Mouse (Mus musculus) common myeloid progenitor, adult 5-6 weeks (primary cell): Measurements from ENCODE around the gene Rrp36. TPM values are rescaled to one million over a fixed set of nuclear protein-coding genes. Genes with fewer than 3 reads are reported as not detected.

Source experiments
- ATAC-seq: replicated peaks from 2 replicates; pipeline ENCODE4 v1.8.0; 2016; ENCODE audit warnings: low read depth, mild to moderate bottlenecking, moderate TSS enrichment, inconsistent platforms; ENCODE audit not compliant: poor library complexity, severe bottlenecking
- total RNA-seq: library from RNA; stranded (forward); fragments of 200-1000, 187-1606 nt; gene quantifications from 2 replicates; pipeline ENCODE4 v1.2.3, GENCODE M21; 2017

The Rrp36 gene
- total RNA-seq, 1 experiment from 2014 or later, result 46.2 TPM

DNA sequence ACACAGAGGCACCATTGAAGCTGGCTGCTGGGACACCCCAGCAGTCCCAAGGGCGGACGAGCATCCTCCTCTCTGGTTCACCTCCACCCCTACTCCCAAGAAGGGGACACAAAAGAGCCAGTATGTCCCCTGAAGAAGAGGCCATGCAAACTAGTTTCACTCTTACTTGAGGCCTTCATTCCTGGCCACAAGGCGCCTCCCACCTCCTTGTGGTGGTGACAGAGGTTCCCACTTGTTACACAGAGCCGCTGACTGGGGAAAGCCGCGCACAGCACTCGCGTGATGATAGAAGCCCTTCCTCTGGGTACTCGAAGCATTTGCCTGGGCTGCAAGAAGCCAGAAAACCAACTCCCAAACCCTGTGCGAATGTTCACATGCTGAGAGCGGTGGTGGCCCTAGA, 51.9 kb downstream of the Rrp36 start:
- ATAC-seq, result peak; percentile 77

DNA sequence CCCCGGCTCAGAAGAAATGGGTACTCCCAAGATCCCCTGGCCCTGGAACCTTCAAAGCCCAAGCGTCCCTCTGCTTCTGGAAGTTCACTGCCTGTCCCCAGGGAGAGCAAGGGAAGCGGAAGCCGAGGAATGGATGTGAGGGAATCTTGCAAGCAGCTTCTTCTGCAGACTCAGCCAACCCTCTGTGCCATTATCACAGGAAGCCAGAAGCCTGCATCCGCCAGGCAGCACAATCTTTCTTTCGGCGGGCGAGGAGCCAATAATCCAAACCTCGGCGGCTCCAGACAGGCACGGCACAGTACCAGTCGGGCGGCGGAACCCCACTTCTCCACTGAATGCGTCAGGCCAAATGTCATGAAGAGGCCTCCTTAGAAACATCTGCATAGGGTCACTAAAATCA, 52.8 kb downstream of the Rrp36 start:
- ATAC-seq, result peak; percentile 59

- no peak for ATAC-seq
Observed at GRCm38 (mm10) chr17:46619683-46620357, 54.3 kb downstream of the Rrp36 start.

DNA sequence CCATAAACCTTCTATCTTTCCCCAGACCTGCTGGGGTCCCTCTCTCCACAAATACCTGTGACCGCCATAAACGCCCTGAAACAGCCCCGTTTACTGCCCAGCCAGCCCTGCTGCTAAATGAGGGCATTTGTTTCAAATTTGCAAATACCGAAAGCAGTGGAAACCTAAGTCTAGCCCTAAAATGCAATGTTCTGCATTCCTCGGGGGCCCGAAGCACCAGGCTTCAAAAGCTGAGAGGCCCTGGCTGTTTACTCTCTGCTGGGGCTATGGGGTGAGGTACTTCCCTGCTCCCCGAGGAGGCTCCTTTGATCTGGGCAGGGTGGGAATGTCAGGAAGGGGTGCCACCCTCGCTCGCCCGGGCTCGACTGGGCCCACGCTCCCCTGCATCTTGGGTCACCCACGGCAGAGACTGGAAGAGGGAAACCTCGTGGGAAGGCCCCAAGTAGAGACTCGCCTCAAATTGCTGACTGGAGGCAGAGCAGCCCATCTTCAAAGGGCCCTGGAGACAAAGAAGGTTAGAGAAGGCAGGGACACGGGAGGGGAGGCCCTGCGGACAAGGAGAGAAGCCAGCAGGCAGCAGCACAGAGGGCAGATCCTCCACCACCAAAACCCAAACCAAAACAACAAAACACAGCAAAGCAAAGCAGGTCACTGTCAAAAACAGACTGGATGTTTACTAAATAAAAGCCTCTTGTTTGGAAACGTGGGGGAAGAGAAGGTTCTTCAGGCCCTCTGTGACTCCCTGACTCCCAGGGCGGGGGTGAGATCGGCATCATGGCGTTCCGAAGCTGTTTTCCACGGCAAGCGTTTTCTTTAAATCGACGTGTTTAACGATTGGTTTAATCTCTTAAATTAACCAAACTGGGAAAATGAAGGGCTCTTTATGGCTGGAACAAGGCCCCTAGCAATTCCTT, 55.1 kb downstream of the Rrp36 start:
- no peak for ATAC-seq

GRCm38 (mm10) chr17:46618394-46618768, 55.8 kb downstream of the Rrp36 start:
- no peak for ATAC-seq

DNA sequence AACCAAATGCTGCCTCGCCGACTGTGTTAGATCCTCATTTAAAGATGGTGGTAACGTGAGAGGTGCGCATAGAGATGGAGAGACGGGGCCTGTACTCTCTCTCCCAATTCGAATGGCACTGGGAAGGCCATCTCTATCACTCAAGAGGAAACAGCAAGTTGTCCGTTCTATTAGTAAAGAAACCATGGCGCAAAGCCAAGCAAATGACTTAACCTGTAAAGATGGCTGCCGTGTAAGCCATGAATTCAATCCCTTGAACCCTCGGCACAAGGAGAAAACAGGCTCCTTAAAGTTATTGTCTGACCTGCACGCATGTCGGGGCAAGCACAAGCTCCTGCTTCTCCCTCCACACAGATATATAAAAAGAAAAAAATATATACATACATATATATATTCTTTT, 56.4 kb downstream of the Rrp36 start:
- no peak for ATAC-seq

Other genes with a start within 250 kb of the Rrp36 start
- gene Crip3, start 245.4 kb downstream of the Rrp36 start, total RNA-seq, result not detected in 2 replicates
- not detected in 2 replicates for gene Slc22a7, start 235.9 kb downstream of the Rrp36 start, total RNA-seq
- gene Ttbk1, start 186.7 kb downstream of the Rrp36 start, total RNA-seq, result not detected in 2 replicates
- gene Dnph1, start 177.6 kb downstream of the Rrp36 start, total RNA-seq, result 13.3 and 14.5 TPM in 2 replicates
- 17.3 and 21.2 TPM in 2 replicates for gene Cul9, start 128.0 kb downstream of the Rrp36 start, total RNA-seq
- gene Srf, start 118.2 kb downstream of the Rrp36 start, total RNA-seq, result 32.5 and 35.4 TPM in 2 replicates
- 5.7 and 6.7 TPM in 2 replicates for gene Ptk7, start 44.8 kb downstream of the Rrp36 start, total RNA-seq
- gene Klc4, start 28.3 kb downstream of the Rrp36 start, total RNA-seq, result 6.1 and 6.9 TPM in 2 replicates
- gene Mrpl2, start 28.1 kb downstream of the Rrp36 start, total RNA-seq, result 102 and 113 TPM in 2 replicates
- 13.8 and 22.7 TPM in 2 replicates for gene Cul7, start 24.0 kb downstream of the Rrp36 start, total RNA-seq
- gene Mea1, start 4.4 kb upstream of the Rrp36 start, total RNA-seq, result 63.6 and 86.9 TPM in 2 replicates
- 29.1 and 37.0 TPM in 2 replicates for gene Klhdc3, start 6.6 kb upstream of the Rrp36 start, total RNA-seq
- 41.7 and 45.4 TPM in 2 replicates for gene Ppp2r5d, start 30.8 kb upstream of the Rrp36 start, total RNA-seq
- gene Pex6, start 37.1 kb upstream of the Rrp36 start, total RNA-seq, result 10.3 and 17.7 TPM in 2 replicates
- gene Gnmt, start 54.8 kb upstream of the Rrp36 start, total RNA-seq, result not detected in 2 replicates
- gene Cnpy3, start 77.9 kb upstream of the Rrp36 start, total RNA-seq, result 76.0 and 76.7 TPM in 2 replicates
- not detected in 2 replicates for gene Ptcra, start 89.4 kb upstream of the Rrp36 start, total RNA-seq
- 15.3 and 16.2 TPM in 2 replicates for gene 2310039H08Rik, start 98.3 kb upstream of the Rrp36 start, total RNA-seq
- 129 and 146 TPM in 2 replicates for gene Rpl7l1, start 108.3 kb upstream of the Rrp36 start, total RNA-seq
- gene Bicral, start 184.1 kb upstream of the Rrp36 start, total RNA-seq, result 43.2 and 55.4 TPM in 2 replicates
- 12.3 and 16.9 TPM in 2 replicates for gene Tbcc, start 216.3 kb upstream of the Rrp36 start, total RNA-seq
- gene Prph2, start 236.1 kb upstream of the Rrp36 start, total RNA-seq, result not detected in 2 replicates